Mouse (Mus musculus) E14TG2a.4 (cell line): ENCODE results near the gene Gsta2.
"Not testable (repeated sequence)": the region's sequence is repeated elsewhere in the genome, so short reads cannot be mapped to it uniquely, and the experiment has no call there.

Experiments
- CTCF ChIP-seq: conservative IDR thresholded peaks from 2 replicates; pipeline ENCODE4 v1.5.1; 2014; ENCODE audit warnings: low read length
- POU5F1 ChIP-seq: IDR thresholded peaks from 2 replicates; pipeline ENCODE4 v1.6.1; 2014; ENCODE audit warnings: low read length, borderline replicate concordance

DNA sequence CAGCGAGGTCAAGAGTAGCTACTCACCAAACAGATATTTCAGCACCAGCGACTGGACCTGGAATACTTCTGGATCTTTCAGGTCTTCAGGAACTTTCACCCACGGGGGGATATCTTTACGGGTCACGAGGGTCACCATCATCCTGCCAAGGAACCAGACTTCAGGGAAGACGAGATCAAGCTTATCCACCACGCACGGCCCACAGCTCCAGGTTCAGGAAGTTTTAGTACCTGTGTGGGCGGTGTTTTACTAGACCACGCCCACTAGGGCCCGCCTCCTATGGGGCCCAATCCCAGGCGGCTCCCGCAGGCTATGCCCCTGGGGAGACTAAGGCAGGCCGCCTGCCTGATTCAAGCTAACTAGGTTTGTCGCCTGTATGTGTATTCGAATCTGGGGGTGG lies 12.4 kb upstream of the Gsta2 start, which contains the start of gene Dppa5a:
- not testable (repeated sequence) for TF ChIP-seq CTCF, POU5F1
